Mouse (Mus musculus) bone marrow macrophage, adult 2 months (primary cell): Measurements from ENCODE around the gene 2700097O09Rik.

Experiments used
- CTCF ChIP-seq: IDR thresholded peaks from 2 replicates; pipeline ENCODE4 v1.5.1; 2012; ENCODE audit warnings: low read depth, mild to moderate bottlenecking, low read length, moderate library complexity
- POLR2A ChIP-seq: IDR thresholded peaks from 2 replicates; pipeline ENCODE4 v1.6.1; 2012; ENCODE audit warnings: mild to moderate bottlenecking, low read depth, low read length, borderline replicate concordance

DNA sequence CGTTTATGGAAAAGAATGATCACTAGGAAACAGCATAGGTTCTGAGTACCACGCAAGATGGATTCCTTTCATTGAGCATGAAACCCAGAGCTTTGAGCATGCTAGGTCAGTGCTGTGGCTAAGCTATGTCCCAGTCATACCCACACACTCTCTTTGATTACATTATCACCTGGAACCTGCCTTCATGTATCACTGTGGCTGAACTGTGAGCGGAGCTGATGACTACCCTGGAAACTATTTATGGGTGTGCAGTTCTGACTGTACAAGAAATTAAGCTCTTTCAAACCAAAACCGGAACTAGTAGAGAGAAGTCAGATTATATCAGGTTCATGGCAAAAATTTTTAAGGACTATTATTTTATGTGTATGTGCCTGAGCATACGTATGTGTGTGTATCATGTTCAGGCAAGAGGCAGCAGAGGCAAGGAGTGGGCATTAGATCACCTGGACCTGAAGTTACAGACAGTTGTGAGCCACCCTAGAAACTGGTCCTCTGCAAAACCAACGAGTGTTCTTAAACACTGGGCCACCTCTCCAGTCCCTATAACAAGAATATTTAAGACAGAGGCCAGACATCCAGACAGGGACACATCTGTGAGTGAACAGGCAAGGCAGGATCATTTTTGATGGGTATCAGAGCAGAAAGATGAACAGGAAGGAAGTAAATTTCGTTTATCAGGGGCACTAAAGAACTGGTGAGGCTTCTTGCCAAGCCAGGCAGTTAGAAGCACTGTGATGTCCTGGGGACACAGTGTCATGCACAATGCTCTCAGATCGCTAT, 63.4 kb downstream of the 2700097O09Rik start:
- TF ChIP-seq CTCF (no peak), POLR2A (no peak)
